Mouse (Mus musculus) limb, embryonic 12.5 days (tissue): ENCODE measurements around the gene Galk1. TPM values are rescaled to one million over a fixed set of nuclear protein-coding genes. Genes with fewer than 3 reads are reported as not detected.

Source experiments
- ATAC-seq: fragments of 200-750 bp; cut with Nextera tagmentation; 2 replicates; pipeline ENCODE4 v1.8.0; 2017; ENCODE audit warnings: low read depth, moderate TSS enrichment; ENCODE audit not compliant: insufficient number of reproducible peaks, insufficient read depth, low FRiP score, low TSS enrichment
- H3K27ac ChIP-seq: fragments of 300-500 bp; sonication (generic); 2 replicates; pipeline ENCODE4 v1.5.1; 2016; ENCODE audit warnings: mild to moderate bottlenecking, moderate library complexity
- H3K27me3 ChIP-seq: fragments of 300-500 bp; sonication (generic); 2 replicates; pipeline ENCODE4 v1.6.1; 2016; ENCODE audit warnings: mild to moderate bottlenecking, moderate library complexity
- H3K36me3 ChIP-seq: fragments of 300-500 bp; sonication (generic); 2 replicates; pipeline ENCODE4 v1.6.1; 2016; ENCODE audit warnings: mild to moderate bottlenecking, moderate library complexity
- H3K4me1 ChIP-seq: fragments of 300-500 bp; sonication (generic); replicated peaks from 2 replicates; pipeline ENCODE4 v1.6.1; 2016
- H3K4me2 ChIP-seq: fragments of 300-500 bp; sonication (generic); 2 replicates; pipeline ENCODE4 v1.6.1; 2016; ENCODE audit warnings: mild to moderate bottlenecking, moderate library complexity
- H3K4me3 ChIP-seq: fragments of 300-500 bp; sonication (generic); replicated peaks from 2 replicates; pipeline ENCODE4 v1.5.1; 2016; ENCODE audit warnings: mild to moderate bottlenecking
- H3K9ac ChIP-seq: fragments of 300-500 bp; sonication (generic); replicated peaks from 2 replicates; pipeline ENCODE4 v1.6.1; 2016; ENCODE audit warnings: mild to moderate bottlenecking, moderate library complexity
- H3K9me3 ChIP-seq: fragments of 300-500 bp; sonication (generic); 2 replicates; pipeline ENCODE4 v1.6.1; 2016; ENCODE audit warnings: mild to moderate bottlenecking, moderate library complexity
- WGBS: fragments of 180-500 bp; shearing (Covaris S2); methylation state at CpG from one replicate; pipeline ENCODE4 v1.1.7; 2016; 5-methylcytosine and 5-hydroxymethylcytosine counted together
- polyA plus RNA-seq: library from polyadenylated mRNA; unstranded; fragments of >200 nt; fragmentation: Nextera tagmentation; extraction: Ambion mirVana; gene quantifications from 2 replicates; pipeline ENCODE4 v1.2.1, GENCODE M21; 2016

The Galk1 gene
- polyA plus RNA-seq = 181 and 182 TPM in 2 replicates

DNA sequence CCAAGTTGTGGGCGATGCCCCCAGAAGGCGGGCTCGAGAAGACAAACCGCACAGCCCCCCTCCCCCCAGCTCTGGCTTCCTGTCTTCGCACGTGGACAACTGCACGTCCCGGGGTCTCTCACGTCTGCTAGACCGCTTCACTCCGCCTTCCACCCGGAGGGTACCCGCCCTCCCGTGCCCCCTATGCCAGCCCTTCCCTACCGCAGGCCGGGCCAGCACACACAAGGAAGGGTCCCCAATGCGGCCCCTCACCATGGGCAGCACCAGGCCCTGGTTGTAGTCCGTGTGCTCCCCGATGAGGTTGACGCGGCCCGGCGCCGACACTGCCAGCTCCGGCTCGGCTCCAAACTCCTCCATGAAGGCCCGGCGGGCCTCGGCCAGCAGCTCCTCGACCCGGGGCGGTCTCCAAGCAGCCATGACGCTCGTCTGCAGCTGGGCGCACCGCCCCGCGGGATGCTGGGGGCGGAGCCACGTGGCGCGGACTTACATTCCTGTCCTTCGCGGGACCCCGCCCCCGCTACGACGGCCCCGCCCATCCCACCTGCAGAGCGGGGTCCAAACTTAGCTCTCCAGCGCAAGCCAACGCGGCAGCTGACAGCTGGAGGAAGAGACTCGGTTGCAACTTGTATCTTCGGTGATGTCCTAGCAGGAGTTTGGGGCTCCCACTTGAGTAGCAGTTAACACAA, at the start of gene Galk1:
Gene Galk1 (minus strand): TSS at position 458 of the 686 bp plus-strand sequence.
- H3K4me3 ChIP-seq = peak within 1 kb of the TSS; percentile 70
- ATAC-seq = peak; percentile 83
- H3K9me3 ChIP-seq = no peaks in the 10 kb centered on the region
- peak within 1 kb of the TSS; percentile 80 for H3K9ac ChIP-seq
- peak within 1 kb of the TSS; percentile 77 for H3K4me2 ChIP-seq
- under 1% methylated on average over 49 of the region's 55 CpGs for WGBS
- peak within 1 kb of the TSS; percentile 96 for H3K27ac ChIP-seq
- peaks cover 33% of the 10 kb centered on the region for H3K36me3 ChIP-seq
- H3K4me1 ChIP-seq = peaks cover 31% of the 10 kb centered on the region
- H3K27me3 ChIP-seq = no peaks in the 10 kb centered on the region

DNA sequence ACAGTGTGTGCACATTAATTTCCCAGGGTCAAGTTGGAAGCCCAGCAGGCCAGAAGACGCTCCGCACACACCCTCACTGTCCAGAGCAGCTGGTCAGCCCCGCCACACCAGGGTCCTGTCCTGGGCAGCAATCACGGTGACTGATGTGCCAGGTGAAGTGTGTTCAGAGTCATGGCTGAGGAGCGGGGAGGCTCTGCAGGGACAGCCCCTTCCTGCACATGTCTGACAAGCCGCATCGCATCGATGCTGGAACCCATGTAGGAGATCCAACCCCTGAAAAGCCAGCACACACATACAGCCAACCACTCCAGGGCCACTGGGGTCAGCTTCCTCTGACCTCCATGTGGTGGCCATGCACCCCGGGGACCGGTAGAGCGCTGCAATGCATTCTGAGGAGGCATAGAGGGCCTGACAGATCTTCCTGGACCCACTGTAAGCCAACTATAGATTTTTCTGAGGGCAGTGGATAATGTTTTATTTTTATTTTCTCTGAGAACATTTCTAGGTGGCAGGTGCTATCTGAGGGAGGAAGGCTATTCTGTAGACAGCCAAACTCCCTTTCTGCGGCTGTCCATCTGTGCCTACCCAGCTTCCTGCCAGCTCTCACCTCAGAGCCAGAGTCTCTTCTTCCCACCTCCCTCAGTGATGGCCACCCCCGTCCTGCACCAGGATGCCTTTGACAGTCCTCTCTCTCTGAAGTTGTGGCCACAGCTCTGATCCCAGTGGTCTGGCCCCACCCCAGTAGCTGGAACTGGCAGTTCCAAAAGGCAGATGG, 49.3 kb upstream of the Galk1 start:
- peaks cover 64% of the 10 kb centered on the region for H3K36me3 ChIP-seq

DNA sequence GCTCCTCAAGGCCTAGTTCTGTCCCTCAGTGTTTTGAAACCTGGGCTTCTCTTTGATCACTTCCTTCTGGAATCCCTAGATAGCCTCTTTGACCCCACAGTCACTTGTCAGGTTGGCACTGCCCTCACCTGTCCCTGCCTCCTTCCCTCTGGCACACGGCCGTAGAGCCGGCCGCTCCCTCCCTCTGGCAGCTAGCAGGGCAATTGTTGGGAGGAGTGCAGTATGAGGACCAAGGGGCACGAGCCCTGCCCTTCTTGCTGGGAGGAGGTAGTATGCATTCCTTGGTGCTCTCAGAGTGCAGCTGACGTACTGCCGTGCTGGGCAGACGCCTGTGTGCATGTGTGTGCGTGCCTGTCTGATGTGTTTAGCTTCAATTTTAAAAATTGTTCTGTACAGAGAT, 48.1 kb upstream of the Galk1 start:
- no peak for ATAC-seq
- Histone ChIP-seq H3K36me3 (peaks cover 76% of the 10 kb centered on the region), H3K9ac (no peak overlapping the region), H3K4me2 (no peak overlapping the region), H3K27ac (peak overlapping the region; percentile 12; the same call in 1 of the 2 replicates), H3K9me3 (no peaks in the 10 kb centered on the region), H3K4me3 (no peak overlapping the region), H3K4me1 (no peaks in the 10 kb centered on the region), H3K27me3 (no peaks in the 10 kb centered on the region)
- 85% methylated on average over 9 of the region's 9 CpGs for WGBS

More for the DNA sequence above, 49.3 kb upstream of the Galk1 start:
- no peaks in the 10 kb centered on the region for H3K27me3 ChIP-seq
- no peak overlapping the region for H3K4me2 ChIP-seq
- no peaks in the 10 kb centered on the region for H3K4me1 ChIP-seq
- H3K4me3 ChIP-seq = no peak overlapping the region
- no peak for ATAC-seq
- WGBS = 90% methylated on average over 13 of the region's 13 CpGs
- no peaks in the 10 kb centered on the region for H3K9me3 ChIP-seq
- no peak overlapping the region for H3K27ac ChIP-seq
- H3K9ac ChIP-seq = no peak overlapping the region

DNA sequence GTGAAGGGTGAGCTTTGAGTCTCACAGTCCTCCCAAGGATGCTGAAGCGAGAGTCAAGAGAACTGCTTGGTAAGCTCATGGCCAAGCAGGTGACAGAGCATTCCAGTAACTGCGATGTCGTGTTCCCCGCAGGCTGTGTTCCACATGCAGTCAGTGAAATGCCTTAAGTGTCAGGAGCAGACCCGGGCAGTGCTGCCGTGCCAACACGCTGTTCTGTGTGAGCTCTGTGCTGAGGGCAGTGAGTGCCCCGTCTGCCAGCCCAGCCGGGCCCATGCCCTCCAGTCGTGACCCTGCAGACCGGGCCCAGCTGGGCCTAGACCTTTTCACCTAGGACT, 47.1 kb upstream of the Galk1 start:
- Histone ChIP-seq H3K27me3 (no peaks in the 10 kb centered on the region), H3K27ac (no peak overlapping the region), H3K4me2 (no peak overlapping the region), H3K4me1 (no peaks in the 10 kb centered on the region), H3K36me3 (peaks cover 86% of the 10 kb centered on the region), H3K9ac (no peak overlapping the region), H3K4me3 (no peak overlapping the region), H3K9me3 (no peaks in the 10 kb centered on the region)
- WGBS = 93% methylated on average over 11 of the region's 11 CpGs
- ATAC-seq = no peak

DNA sequence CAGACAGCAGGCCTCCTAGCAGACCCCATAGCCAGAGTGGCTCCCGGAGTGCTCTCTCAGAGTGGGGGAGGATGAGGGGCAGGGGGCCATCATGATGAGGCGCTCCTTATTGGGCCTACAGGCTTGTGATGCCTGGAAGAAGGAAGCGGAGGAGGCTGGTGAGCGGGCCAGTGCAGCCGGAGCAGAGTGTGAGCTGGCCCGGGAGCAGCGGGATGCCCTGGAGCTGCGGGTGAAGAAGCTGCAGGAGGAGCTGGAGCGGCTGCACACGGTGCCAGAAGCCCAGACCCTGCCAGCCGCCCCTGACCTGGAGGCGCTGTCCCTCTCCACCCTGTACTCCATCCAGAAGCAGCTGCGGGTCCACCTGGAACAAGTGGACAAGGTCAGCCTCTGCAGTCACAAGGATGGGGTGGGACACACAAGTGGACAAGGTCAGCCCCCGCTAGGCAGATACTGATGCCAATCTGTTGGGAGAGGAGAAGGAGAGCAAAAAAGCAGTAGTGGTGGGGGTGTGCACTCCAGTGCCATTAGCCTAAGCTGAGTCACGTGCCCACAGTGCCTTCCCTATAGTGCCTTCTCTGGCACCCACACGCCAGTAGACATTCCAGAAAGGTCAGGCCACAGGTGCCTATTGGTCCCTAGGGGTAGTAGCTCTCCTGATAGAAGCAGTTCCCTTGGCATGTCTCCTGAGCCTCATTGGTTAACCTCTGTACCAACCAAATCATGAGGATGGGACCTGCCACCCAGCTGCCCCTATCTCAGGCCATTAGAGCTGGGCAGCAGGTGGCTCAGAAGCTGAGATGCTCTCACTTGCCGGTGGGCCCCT, 46.6 kb upstream of the Galk1 start:
- H3K4me2 ChIP-seq = no peak overlapping the region
- 95% methylated on average over 17 of the region's 17 CpGs for WGBS
- H3K4me3 ChIP-seq = no peak overlapping the region
- no peaks in the 10 kb centered on the region for H3K27me3 ChIP-seq
- H3K9ac ChIP-seq = no peak overlapping the region
- H3K9me3 ChIP-seq = no peaks in the 10 kb centered on the region
- peaks cover 92% of the 10 kb centered on the region for H3K36me3 ChIP-seq
- no peak overlapping the region for H3K27ac ChIP-seq
- H3K4me1 ChIP-seq = no peaks in the 10 kb centered on the region
- ATAC-seq = no peak

DNA sequence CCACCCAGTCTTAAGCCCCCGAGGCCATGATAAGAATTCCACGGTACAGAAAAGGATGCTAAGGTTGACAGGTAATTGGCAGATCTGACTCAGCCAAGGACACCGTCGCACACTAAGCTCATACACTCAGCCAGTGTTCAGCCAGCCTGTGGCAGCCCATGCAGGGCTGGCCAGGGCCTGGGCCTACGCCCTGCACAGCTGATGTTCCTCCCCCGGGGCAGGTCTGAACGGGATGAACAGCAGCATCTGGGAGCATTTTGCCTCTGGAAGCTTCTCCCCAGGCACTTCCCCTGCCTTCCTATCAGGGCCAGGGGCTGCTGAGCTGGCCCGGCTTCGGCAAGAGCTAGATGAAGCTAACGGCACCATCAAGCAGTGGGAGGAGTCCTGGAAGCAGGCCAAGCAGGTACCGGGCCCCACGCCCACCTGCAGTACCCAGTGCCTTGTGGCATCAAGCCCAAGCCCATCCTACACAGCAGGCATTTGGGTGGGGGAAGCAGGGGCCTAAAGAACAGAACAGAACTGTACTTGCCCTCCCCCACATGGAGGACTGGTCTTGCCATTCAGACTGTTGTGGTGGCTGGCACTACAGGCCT, 45.6 kb upstream of the Galk1 start:
- 81% methylated on average over 12 of the region's 12 CpGs for WGBS
- ATAC-seq = no peak
- no peak overlapping the region for H3K27ac ChIP-seq
- H3K4me2 ChIP-seq = no peak overlapping the region
- H3K9ac ChIP-seq = no peak overlapping the region; the same call in 1 of the 2 replicates
- peaks cover 100% of the 10 kb centered on the region for H3K36me3 ChIP-seq
- H3K27me3 ChIP-seq = no peaks in the 10 kb centered on the region
- H3K4me3 ChIP-seq = no peak overlapping the region
- H3K9me3 ChIP-seq = no peaks in the 10 kb centered on the region
- no peaks in the 10 kb centered on the region for H3K4me1 ChIP-seq

DNA sequence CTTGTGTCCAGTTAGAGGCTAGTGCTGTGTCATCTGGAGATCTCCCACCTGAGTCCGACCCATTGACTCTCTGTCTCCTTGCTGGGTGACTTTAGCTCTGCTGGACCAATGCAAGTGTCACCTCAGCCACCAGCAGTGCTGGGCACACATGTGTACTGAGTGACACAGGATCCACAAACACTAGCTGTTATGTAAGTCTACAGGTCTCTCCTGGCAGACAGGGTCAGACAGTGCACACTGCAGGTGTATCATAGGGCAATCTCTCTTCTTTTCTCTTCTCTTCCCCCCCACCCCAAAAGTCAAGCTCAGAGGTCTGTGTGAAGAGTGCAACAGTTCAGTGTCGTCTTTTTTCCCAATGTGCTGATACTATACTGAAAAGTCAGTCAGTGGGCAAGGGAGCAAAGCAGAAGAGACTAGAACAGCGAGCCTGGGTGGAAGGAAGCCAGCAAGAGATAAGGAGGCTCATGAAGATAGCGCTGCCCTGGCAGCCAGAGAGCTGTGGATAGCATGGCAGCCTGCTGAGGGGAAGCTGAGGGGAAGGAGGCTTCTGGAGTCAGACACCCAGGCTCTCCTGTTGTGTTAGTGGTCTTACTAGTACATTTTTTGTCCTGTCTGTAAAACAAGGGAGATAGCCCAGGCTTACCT, 44.8 kb upstream of the Galk1 start:
- Histone ChIP-seq H3K4me2 (no peak overlapping the region), H3K9ac (no peak overlapping the region), H3K9me3 (no peaks in the 10 kb centered on the region), H3K27ac (no peak overlapping the region), H3K4me3 (no peak overlapping the region), H3K27me3 (no peaks in the 10 kb centered on the region), H3K4me1 (no peaks in the 10 kb centered on the region), H3K36me3 (peaks cover 100% of the 10 kb centered on the region)
- ATAC-seq = no peak
- 90% methylated on average over 4 of the region's 4 CpGs for WGBS

DNA sequence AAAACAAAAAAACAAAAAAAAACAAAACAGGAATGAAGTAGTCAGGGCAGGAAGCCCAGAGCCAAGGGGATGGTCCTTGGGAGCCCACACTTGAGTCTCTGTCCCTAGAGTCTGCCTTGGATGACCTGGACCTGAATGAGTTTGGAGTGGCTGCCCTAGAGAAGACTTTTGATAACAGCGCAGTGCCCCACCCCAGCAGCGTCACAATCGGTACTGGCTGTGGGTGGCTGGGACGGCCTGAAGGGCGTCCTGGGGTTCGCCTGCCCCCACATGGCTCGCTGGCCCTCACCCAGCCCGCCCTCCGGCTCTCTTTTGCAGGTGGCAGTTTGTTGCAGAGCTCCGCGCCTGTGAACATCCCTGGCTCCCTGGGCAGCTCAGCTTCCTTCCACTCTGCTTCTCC, 43.4 kb upstream of the Galk1 start:
- H3K4me2 ChIP-seq = no peak overlapping the region
- WGBS = 94% methylated on average over 11 of the region's 11 CpGs
- H3K27ac ChIP-seq = no peak overlapping the region
- no peaks in the 10 kb centered on the region for H3K27me3 ChIP-seq
- no peak overlapping the region for H3K9ac ChIP-seq
- H3K4me1 ChIP-seq = no peaks in the 10 kb centered on the region
- no peaks in the 10 kb centered on the region for H3K9me3 ChIP-seq
- H3K4me3 ChIP-seq = no peak overlapping the region
- no peak for ATAC-seq
- H3K36me3 ChIP-seq = peaks cover 100% of the 10 kb centered on the region

DNA sequence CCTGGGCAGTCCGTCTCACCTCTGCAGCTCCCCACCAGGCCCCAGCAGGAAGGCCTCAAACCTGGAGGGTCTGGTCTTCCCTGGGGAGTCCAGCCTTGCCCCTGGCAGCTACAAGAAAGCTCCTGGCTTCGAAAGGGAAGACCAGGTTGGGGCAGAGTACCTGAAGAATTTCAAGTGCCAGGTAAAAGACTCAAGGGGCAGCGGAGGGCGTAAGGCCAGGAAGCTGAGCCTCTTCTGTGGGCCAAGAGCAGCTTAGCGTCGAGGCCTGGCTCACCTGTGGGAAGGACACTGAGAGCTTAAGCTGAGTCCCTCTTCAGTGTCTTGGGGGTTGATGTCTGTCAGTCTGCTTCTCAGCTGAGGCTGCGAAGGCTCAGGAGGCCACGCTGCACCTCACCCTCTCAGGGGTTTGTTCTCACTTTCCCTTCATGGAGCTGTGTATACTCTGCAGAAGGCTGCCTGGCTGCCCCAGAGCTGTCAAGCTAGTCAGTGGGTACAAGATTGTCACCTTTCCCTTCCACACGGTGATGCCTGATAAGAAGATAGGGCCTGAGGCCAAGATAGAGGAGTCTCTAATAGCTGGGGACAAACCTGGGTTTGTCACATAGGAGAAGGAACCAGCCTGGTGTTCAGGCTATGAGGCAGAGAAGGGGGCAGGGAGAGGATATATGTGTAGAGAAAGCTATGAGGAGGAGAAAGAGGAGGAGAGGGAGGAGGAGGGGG, 41.2 kb upstream of the Galk1 start:
- no peak for ATAC-seq
- Histone ChIP-seq H3K4me3 (no peak overlapping the region), H3K36me3 (peaks cover 100% of the 10 kb centered on the region), H3K4me1 (no peaks in the 10 kb centered on the region), H3K9me3 (peaks cover 8% of the 10 kb centered on the region; the same call in 1 of the 2 replicates), H3K9ac (no peak overlapping the region), H3K4me2 (no peak overlapping the region), H3K27me3 (no peaks in the 10 kb centered on the region), H3K27ac (no peak overlapping the region)
- WGBS = 92% methylated on average over 9 of the region's 9 CpGs

DNA sequence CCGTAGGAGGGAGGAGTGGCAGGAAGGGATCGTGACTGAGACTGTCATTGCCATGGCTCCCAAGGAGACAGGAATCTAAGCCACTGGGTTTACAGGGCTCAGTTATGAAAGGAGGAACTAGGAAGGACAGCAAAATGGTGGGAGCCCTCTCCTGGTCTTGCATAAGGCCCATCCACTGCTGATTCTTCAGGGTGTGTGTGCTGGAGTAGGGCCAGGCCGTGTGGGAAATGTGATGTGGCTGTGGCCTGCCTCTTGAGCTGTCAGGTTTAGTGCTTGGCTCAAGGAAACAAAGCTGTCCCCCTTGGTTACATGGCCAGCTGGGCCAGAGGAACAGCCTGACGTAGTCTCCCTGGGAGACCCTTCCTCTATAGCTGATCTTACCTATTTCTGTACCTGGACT, 37.7 kb upstream of the Galk1 start:
- no peaks in the 10 kb centered on the region for H3K4me1 ChIP-seq
- H3K36me3 ChIP-seq = peaks cover 100% of the 10 kb centered on the region
- 86% methylated on average over 4 of the region's 4 CpGs for WGBS
- ATAC-seq = no peak
- no peaks in the 10 kb centered on the region for H3K27me3 ChIP-seq
- H3K4me2 ChIP-seq = no peak overlapping the region
- no peak overlapping the region for H3K4me3 ChIP-seq
- H3K9ac ChIP-seq = no peak overlapping the region
- H3K27ac ChIP-seq = no peak overlapping the region
- peaks cover 10% of the 10 kb centered on the region; the same call in 1 of the 2 replicates for H3K9me3 ChIP-seq
